Mouse (Mus musculus): ENCODE measurements at regions not wholly inside any gene's neighbourhood (a gene's known extent, or its start where the extent isn't known, plus 50 kb on each side); places are given as distances from the start of the nearest gene placed in this dataset.

GRCm38 (mm10) chr9:23062656-23063444, 160.0 kb upstream of the Bmper start:
- in situ Hi-C loops (cut with MboI, MseI): no loop called here

GRCm38 (mm10) chr9:23064001-23064400, 158.9 kb upstream of the Bmper start:
- in situ Hi-C loops (cut with MboI, MseI): no loop called here

- in situ Hi-C loops (cut with MboI, MseI): no loop called here
Observed at GRCm38 (mm10) chr9:23064811-23065210, 158.1 kb upstream of the Bmper start.

- in situ Hi-C loops (cut with MboI, MseI): no loop called here
Observed at GRCm38 (mm10) chr9:23068101-23068791, 154.6 kb upstream of the Bmper start.

GRCm38 (mm10) chr9:23069161-23069560, 153.7 kb upstream of the Bmper start:
- in situ Hi-C loops (cut with MboI, MseI): no loop called here

GRCm38 (mm10) chr9:23071006-23071405, 151.9 kb upstream of the Bmper start:
- in situ Hi-C loops (cut with MboI, MseI): no loop called here

GRCm38 (mm10) chr9:23072741-23073140, 150.1 kb upstream of the Bmper start:
- in situ Hi-C loops (cut with MboI, MseI): no loop called here

- in situ Hi-C loops (cut with MboI, MseI): no loop called here
Observed at GRCm38 (mm10) chr9:23083562-23083961, 139.3 kb upstream of the Bmper start.

- in situ Hi-C loops (cut with MboI, MseI): no loop called here
Observed at GRCm38 (mm10) chr9:23089339-23089738, 133.5 kb upstream of the Bmper start.

- in situ Hi-C loops (cut with MboI, MseI): no loop called here
Observed at GRCm38 (mm10) chr9:23097134-23097789, 125.6 kb upstream of the Bmper start.

GRCm38 (mm10) chr9:23101584-23101983, 121.3 kb upstream of the Bmper start:
- in situ Hi-C loops (cut with MboI, MseI): no loop called here

GRCm38 (mm10) chr9:23101990-23102796, 120.7 kb upstream of the Bmper start:
- in situ Hi-C loops (cut with MboI, MseI): no loop called here

- in situ Hi-C loops (cut with MboI, MseI): no loop called here
Observed at GRCm38 (mm10) chr9:23111500-23111899, 111.4 kb upstream of the Bmper start.

GRCm38 (mm10) chr9:23115026-23115425, 107.8 kb upstream of the Bmper start:
- in situ Hi-C loops (cut with MboI, MseI): no loop called here

GRCm38 (mm10) chr9:23115540-23115939, 107.3 kb upstream of the Bmper start:
- in situ Hi-C loops (cut with MboI, MseI): no loop called here

GRCm38 (mm10) chr9:23116311-23116710, 106.6 kb upstream of the Bmper start:
- in situ Hi-C loops (cut with MboI, MseI): no loop called here

GRCm38 (mm10) chr9:23119811-23120210, 103.1 kb upstream of the Bmper start:
- in situ Hi-C loops (cut with MboI, MseI): no loop called here

- in situ Hi-C loops (cut with MboI, MseI): no loop called here
Observed at GRCm38 (mm10) chr9:23120814-23121213, 102.1 kb upstream of the Bmper start.

- in situ Hi-C loops (cut with MboI, MseI): no loop called here
Observed at GRCm38 (mm10) chr9:23122524-23122923, 100.4 kb upstream of the Bmper start.

- in situ Hi-C loops (cut with MboI, MseI): no loop called here
Observed at GRCm38 (mm10) chr9:23123452-23123851, 99.4 kb upstream of the Bmper start.

GRCm38 (mm10) chr9:23125761-23126704, 96.8 kb upstream of the Bmper start:
- in situ Hi-C loops (cut with MboI, MseI): no loop called here

Data from regulatory T cell (primary cell).